8 mouse cellular contexts compared by ENCODE assay signal in the genomic region with DNA sequence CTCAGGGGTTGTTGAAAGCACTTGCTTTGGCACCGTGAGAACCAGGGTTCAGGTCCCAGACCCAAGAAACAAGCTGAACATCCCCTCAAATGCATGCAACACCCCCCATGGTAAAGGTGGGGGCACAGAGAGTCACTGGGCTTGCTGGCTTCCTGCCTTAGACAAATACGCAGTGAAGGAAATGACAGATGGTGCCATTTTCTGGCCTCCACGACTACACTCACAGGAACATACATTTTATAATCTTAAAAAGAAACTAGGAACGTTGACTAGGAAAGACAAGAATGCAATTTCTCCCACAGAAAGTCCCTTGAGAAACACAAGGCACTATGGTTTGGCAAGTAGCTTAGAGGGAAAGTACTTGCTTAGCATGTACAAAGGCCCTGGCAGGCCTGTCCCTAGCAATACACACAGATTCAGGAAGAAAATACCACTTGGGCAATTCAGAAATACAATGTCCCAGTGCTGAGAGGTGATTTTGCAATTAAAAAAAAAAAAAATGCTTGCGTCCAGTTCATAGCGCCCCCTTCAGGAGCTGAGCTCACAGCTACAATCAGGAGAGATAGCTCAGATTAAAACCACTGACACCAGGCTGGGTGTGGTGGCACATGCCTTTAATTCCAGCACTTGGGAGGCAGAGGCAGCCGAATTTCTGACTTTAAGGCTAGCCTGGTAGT.
DNase-seq lines count a peak whose midpoint lies in the region.

No protein-coding gene starts in this region.

- peak; percentile 47 to 48 for DNase-seq in frontal cortex, postnatal 36 days (ENCODE audit: low spot score in 2 of 2)
- no peak for DNase-seq in frontal cortex, postnatal 25 days (ENCODE audit: low spot score in 2 of 2)
- peak; percentile 33 to 53 for DNase-seq in lung, adult 18-20 months
- no peak for DNase-seq in lung, postnatal 25 days (ENCODE audit: low spot score)
- peak; percentile 72 for DNase-seq in NIH3T3 (ENCODE audit: low read depth)
- peak; percentile 43 for DNase-seq in lung, postnatal 14 days
- DNase-seq in spleen, postnatal 14 days (ENCODE audit: low spot score in 2 of 2): no peak
- no peak for DNase-seq in urinary bladder, postnatal 36 days (ENCODE audit: low spot score in 2 of 2)

Comparison
In these comparisons a context has a peak if more than half of its experiments do, and no peak if none do; other contexts are left out.
1. DNase-seq: peak in frontal cortex, postnatal 36 days (2 of 2), lung, adult 18-20 months (2 of 2), NIH3T3 (single experiment) and lung, postnatal 14 days (single experiment); none in frontal cortex, postnatal 25 days (0 of 2), lung, postnatal 25 days (single experiment), spleen, postnatal 14 days (0 of 2) and urinary bladder, postnatal 36 days (0 of 2).